Mouse (Mus musculus) midbrain, embryonic 13.5 days (tissue): ENCODE measurements around the gene Ncmap. TPM values are rescaled to one million over a fixed set of nuclear protein-coding genes. Genes with fewer than 3 reads are reported as not detected.
A peak's percentile ranks its signal among the peaks of the same experiment; 100 is the strongest.

ENCODE experiments used
- ATAC-seq: fragments of 200-750 bp; cut with Nextera tagmentation; 2 replicates; pipeline ENCODE4 v1.8.0; 2017; ENCODE audit warnings: mild to moderate bottlenecking, moderate TSS enrichment, moderate library complexity
- H3K27ac ChIP-seq: fragments of 300-500 bp; sonication (generic); 2 replicates; pipeline ENCODE4 v1.5.1; 2015; ENCODE audit warnings: inconsistent platforms, mild to moderate bottlenecking, moderate library complexity
- H3K27me3 ChIP-seq: fragments of 300-500 bp; sonication (generic); 2 replicates; pipeline ENCODE4 v1.6.1; 2015; ENCODE audit warnings: mild to moderate bottlenecking, inconsistent platforms
- H3K36me3 ChIP-seq: fragments of 300-500 bp; sonication (generic); 2 replicates; pipeline ENCODE4 v1.6.1; 2015; ENCODE audit warnings: mild to moderate bottlenecking, inconsistent platforms
- H3K4me1 ChIP-seq: fragments of 300-500 bp; sonication (generic); replicated peaks from 2 replicates; pipeline ENCODE4 v1.6.1; 2015; ENCODE audit warnings: inconsistent platforms
- H3K4me2 ChIP-seq: fragments of 300-500 bp; sonication (generic); replicated peaks from 2 replicates; pipeline ENCODE4 v1.6.1; 2015; ENCODE audit warnings: moderate library complexity, mild to moderate bottlenecking, inconsistent platforms
- H3K4me3 ChIP-seq: fragments of 300-500 bp; sonication (generic); replicated peaks from 2 replicates; pipeline ENCODE4 v1.5.1; 2015; ENCODE audit warnings: mild to moderate bottlenecking, inconsistent platforms
- H3K9ac ChIP-seq: fragments of 300-500 bp; sonication (generic); replicated peaks from 2 replicates; pipeline ENCODE4 v1.6.1; 2015; ENCODE audit warnings: mild to moderate bottlenecking, inconsistent platforms
- H3K9me3 ChIP-seq: fragments of 300-500 bp; sonication (generic); 2 replicates; pipeline ENCODE4 v1.6.1; 2016; ENCODE audit warnings: mild to moderate bottlenecking, inconsistent platforms
- WGBS: fragments of 180-500 bp; shearing (Covaris S2); methylation state at CpG from one replicate; pipeline ENCODE4 v1.1.7; 2015; 5-methylcytosine and 5-hydroxymethylcytosine counted together
- polyA plus RNA-seq: library from polyadenylated mRNA; unstranded; fragments of >200 nt; fragmentation: Nextera tagmentation; extraction: Ambion mirVana; gene quantifications from 2 replicates; pipeline ENCODE4 v1.2.1, GENCODE M21; 2015

Ncmap gene
- polyA plus RNA-seq, 1 experiment from 2014 or later = 0.93 TPM

DNA sequence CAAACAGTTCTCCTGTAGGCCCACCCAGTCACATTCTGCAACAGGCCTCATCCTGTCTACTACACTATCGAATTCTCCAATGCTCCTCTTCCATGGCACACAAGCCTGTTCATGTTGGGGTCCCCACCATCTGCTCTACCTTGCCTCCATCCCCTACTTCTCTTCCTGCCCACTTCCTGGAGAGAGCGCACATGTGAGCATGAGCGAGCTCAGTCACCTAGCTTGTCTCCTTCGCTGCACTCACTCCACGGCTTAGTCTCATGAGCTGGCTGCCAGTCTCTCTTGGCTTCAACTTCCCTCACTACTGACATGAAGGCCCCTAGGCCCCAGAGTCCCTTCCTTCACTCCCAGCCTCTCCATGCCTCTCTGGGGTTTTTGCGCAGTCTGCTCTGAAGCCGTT lies 28.6 kb upstream of the Ncmap start:
- no peak overlapping the region for H3K4me3 ChIP-seq
- no peak overlapping the region for H3K9ac ChIP-seq
- peaks cover 18% of the 10 kb centered on the region for H3K36me3 ChIP-seq
- H3K27me3 ChIP-seq = no peaks in the 10 kb centered on the region
- H3K4me2 ChIP-seq = no peak overlapping the region
- WGBS = 93% methylated on average over 7 of the region's 7 CpGs
- H3K9me3 ChIP-seq = no peaks in the 10 kb centered on the region
- no peaks in the 10 kb centered on the region for H3K4me1 ChIP-seq
- no peak for ATAC-seq
- no peak overlapping the region for H3K27ac ChIP-seq

DNA sequence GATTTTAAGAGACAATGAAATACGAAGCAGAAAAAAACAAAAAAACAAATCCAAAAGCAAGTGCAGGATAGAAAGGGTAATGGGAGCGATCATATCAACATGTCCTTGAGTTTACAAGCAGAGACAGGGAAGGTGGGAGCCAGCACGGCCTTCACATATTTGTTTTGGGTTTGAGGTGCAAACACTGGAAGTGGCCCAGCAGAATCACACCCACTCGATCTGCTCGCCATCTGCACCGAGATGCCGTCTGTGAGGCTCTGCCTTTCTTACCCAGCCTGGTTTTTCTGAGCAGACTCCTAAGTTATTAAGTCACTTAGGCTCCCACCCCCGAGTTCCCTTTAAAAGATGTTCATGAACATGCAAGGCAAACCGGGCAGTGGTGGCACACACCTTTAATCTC lies 27.6 kb upstream of the Ncmap start:
- Histone ChIP-seq H3K4me2 (no peak overlapping the region), H3K4me3 (no peak overlapping the region), H3K9ac (no peak overlapping the region), H3K27me3 (no peaks in the 10 kb centered on the region), H3K4me1 (no peaks in the 10 kb centered on the region), H3K27ac (no peak overlapping the region), H3K9me3 (no peaks in the 10 kb centered on the region), H3K36me3 (peaks cover 18% of the 10 kb centered on the region)
- 92% methylated on average over 9 of the region's 9 CpGs for WGBS
- ATAC-seq = no peak

DNA sequence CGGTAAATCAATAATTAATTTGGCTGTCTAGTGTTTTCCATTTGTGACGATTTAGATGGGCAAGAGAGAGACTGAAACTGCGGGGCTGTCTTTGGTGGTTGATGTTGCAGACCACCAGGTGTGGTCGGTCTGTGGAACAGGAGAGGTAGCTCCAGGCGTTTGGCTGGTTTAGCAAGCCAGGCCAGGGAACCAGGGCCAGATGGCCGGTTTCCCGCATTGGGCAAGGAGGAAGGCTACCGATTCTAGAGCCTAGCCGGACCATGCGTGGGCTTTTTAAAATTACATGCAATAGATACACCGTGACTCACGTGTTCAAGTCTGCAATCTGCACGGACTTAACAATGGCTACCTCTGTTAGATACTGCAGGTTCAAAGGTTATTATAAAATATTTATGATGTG lies 22.9 kb upstream of the Ncmap start:
- no peak overlapping the region for H3K27ac ChIP-seq
- H3K4me2 ChIP-seq = no peak overlapping the region
- H3K4me1 ChIP-seq = no peaks in the 10 kb centered on the region
- H3K4me3 ChIP-seq = no peak overlapping the region
- no peaks in the 10 kb centered on the region for H3K27me3 ChIP-seq
- no peaks in the 10 kb centered on the region for H3K9me3 ChIP-seq
- WGBS = 96% methylated on average over 13 of the region's 13 CpGs
- ATAC-seq = no peak
- no peak overlapping the region for H3K9ac ChIP-seq
- peaks cover 54% of the 10 kb centered on the region for H3K36me3 ChIP-seq

DNA sequence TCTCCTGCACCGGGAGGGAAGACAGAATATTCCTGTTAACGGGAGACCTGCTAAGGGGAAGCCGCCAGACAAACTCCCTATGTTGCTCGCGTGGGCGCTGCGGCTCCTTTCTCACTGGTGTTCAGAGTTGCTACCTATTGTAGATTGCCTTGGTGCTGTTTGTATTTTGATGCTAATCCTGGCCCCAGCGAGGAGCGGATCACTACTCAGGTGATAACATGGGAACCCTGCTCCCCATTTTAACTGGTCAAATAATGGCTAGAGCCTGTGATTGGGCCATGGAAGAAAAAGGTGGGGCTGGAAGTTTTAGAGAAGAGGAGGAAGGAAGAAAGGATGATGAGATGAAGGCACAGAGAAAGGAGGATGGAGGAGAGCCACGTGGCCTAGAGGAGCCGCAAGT lies 22.4 kb upstream of the Ncmap start:
- Histone ChIP-seq H3K36me3 (peaks cover 58% of the 10 kb centered on the region), H3K9me3 (no peaks in the 10 kb centered on the region), H3K4me3 (no peak overlapping the region), H3K9ac (no peak overlapping the region), H3K4me2 (no peak overlapping the region), H3K4me1 (no peaks in the 10 kb centered on the region), H3K27ac (no peak overlapping the region), H3K27me3 (no peaks in the 10 kb centered on the region)
- ATAC-seq = no peak
- WGBS = 85% methylated on average over 11 of the region's 11 CpGs

DNA sequence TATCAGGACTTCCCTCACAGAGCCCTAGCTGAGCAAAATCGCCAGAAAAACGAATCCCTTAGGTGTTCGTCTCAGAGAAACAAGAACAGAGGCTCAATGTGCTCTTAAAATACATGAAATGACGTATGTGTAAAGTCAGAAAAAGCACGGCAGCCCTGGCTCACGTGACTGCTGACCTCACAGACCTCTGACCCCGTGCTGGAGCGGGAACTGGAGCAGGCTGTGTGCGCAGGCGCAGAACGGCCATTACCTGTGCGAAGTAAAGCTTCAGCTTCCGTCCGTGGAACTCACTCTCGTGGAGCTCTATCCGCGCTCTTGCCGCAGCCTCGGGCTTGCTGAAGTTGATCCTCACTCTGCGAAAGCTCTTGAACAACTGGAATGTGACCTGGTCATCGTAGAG lies 22.0 kb upstream of the Ncmap start:
- WGBS = 90% methylated on average over 21 of the region's 21 CpGs
- no peak overlapping the region for H3K4me3 ChIP-seq

DNA sequence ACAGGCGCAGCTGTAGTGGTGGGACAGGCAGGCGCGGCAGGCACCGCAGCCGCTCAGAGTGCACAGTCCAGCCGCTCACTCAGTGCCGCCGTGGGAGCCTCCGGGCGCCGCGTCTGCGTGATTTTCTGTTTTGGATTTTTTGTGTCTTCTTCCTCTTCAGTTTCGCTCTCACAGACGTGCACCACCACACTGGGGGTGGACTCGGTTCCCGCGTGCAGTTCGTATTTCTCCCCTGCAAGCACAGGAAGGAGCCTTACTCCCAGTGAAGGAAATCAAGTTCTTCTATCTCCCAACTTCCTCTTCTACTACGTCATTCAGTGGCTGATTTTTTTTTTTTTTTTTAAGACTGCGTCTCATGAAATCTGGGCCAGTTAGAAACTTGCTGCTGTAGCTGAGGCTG lies 18.3 kb upstream of the Ncmap start:
- WGBS = 93% methylated on average over 21 of the region's 21 CpGs
- H3K27me3 ChIP-seq = no peaks in the 10 kb centered on the region
- no peak overlapping the region for H3K9ac ChIP-seq
- no peaks in the 10 kb centered on the region for H3K9me3 ChIP-seq
- H3K36me3 ChIP-seq = peaks cover 66% of the 10 kb centered on the region
- H3K4me1 ChIP-seq = no peaks in the 10 kb centered on the region
- no peak overlapping the region for H3K27ac ChIP-seq
- ATAC-seq = no peak
- H3K4me2 ChIP-seq = no peak overlapping the region
- H3K4me3 ChIP-seq = no peak overlapping the region

More for the DNA sequence above, 22.0 kb upstream of the Ncmap start:
- Histone ChIP-seq H3K9ac (no peak overlapping the region), H3K4me2 (no peak overlapping the region), H3K4me1 (no peaks in the 10 kb centered on the region), H3K27me3 (no peaks in the 10 kb centered on the region), H3K36me3 (peaks cover 60% of the 10 kb centered on the region), H3K9me3 (no peaks in the 10 kb centered on the region), H3K27ac (no peak overlapping the region)
- ATAC-seq = no peak

DNA sequence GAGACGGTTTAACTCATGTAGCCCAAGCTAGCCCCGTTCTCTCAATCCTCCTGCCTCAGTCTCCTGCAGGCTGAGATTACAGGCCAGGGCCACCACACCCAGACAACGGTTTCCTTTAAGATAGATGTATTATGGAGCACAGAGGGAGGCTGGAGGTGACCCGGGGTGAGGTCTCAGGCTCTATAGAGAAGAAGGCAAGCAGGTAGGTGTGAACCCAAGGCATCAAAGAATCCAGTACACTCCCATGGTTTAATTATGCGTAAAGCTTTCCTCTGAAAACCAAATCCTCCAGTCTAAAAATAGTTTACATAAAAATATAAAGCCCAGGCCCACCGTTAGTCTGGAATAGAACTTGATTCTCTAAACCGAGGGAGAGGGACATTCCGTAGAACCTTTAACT lies 15.5 kb upstream of the Ncmap start:
- Histone ChIP-seq H3K4me2 (no peak overlapping the region), H3K4me3 (no peak overlapping the region), H3K9ac (no peak overlapping the region), H3K4me1 (no peaks in the 10 kb centered on the region), H3K27me3 (no peaks in the 10 kb centered on the region), H3K27ac (no peak overlapping the region), H3K9me3 (no peaks in the 10 kb centered on the region), H3K36me3 (peaks cover 53% of the 10 kb centered on the region)
- no peak for ATAC-seq
- 88% methylated on average over 8 of the region's 8 CpGs for WGBS

DNA sequence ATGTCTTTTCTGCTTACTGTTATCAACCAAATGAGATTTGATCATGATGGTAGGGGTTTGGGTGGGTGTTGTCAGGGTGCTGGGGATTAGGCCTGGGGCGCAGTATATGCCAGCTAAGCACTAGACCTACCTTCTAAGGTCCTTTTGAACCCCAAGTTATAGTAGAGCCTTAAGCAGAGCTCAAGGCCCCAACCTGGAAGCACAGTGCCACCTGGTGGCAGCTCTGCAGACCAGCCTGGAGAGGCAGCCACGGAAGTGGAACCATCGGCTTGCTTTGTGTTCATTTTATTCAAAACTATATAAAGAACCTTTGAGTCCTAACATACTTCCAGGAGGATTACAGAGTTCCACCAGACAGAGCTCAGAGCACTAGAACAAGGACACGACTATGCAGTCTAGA lies 13.6 kb upstream of the Ncmap start:
- 38% methylated on average over 4 of the region's 4 CpGs for WGBS
- H3K9me3 ChIP-seq = no peaks in the 10 kb centered on the region

DNA sequence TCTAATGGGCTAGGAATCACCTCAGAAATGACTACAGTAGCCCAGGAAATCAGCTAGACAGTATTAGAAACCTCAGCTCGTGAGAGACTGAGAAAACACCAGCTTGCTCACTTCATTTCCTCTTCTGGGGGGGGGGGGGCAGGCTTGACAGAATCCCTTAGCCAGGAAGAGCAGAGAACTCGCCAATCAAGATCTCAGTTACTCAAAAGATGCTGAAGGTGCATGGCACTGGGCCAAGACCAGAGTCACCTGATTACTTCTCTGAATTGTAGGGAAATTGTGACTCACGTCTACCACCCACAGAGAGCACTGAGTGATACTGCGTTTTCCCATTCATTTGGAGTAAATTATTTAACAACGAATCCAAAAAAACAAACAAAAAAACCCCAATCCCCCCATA lies 8.2 kb upstream of the Ncmap start:
- Histone ChIP-seq H3K9me3 (no peaks in the 10 kb centered on the region), H3K27me3 (no peaks in the 10 kb centered on the region), H3K27ac (no peak overlapping the region), H3K4me2 (no peak overlapping the region), H3K4me1 (0 out of 2 replicates have a peak, but pooled peaks cover 3% of the 10 kb centered on the region), H3K4me3 (no peak overlapping the region), H3K9ac (no peak overlapping the region), H3K36me3 (0 out of 2 replicates have a peak, but pooled peaks cover 3% of the 10 kb centered on the region)
- WGBS = 68% methylated on average over 5 of the region's 5 CpGs
- no peak for ATAC-seq

More for the DNA sequence above, 13.6 kb upstream of the Ncmap start:
- H3K4me3 ChIP-seq = no peak overlapping the region
- H3K4me2 ChIP-seq = no peak overlapping the region
- peaks cover 39% of the 10 kb centered on the region for H3K36me3 ChIP-seq
- H3K4me1 ChIP-seq = no peaks in the 10 kb centered on the region
- H3K9ac ChIP-seq = no peak overlapping the region
- H3K27ac ChIP-seq = no peak overlapping the region
- ATAC-seq = no peak
- no peaks in the 10 kb centered on the region for H3K27me3 ChIP-seq

DNA sequence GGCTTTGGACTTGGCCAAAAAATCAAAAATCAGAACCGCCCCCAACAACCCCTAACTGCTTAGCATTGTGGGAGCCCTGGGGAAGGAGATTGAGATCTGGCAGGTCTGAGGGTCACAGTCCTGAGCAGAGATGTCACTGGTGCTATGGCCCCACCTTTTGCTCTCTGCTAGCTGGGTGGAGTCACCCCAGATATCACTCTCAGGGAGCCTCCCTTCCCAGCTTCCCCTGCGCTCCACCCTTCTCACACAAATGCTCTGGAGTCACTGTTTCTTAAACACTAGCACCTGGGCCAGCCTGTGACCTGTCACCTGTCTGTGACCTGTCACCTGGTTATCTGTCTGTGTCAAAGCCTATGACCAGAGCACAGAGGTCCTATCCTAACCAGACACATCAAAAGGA lies 6.9 kb upstream of the Ncmap start:
- 0 out of 2 replicates have a peak, but pooled peaks cover 3% of the 10 kb centered on the region for H3K4me1 ChIP-seq
- no peaks in the 10 kb centered on the region for H3K36me3 ChIP-seq
- no peak overlapping the region for H3K27ac ChIP-seq
- no peak overlapping the region for H3K4me3 ChIP-seq
- H3K9me3 ChIP-seq = no peaks in the 10 kb centered on the region
- 93% methylated on average over 2 of the region's 2 CpGs for whole genome bisulfite sequencing
- no peak for ATAC-seq
- no peak overlapping the region for H3K9ac ChIP-seq
- no peak overlapping the region for H3K4me2 ChIP-seq
- no peaks in the 10 kb centered on the region for H3K27me3 ChIP-seq

DNA sequence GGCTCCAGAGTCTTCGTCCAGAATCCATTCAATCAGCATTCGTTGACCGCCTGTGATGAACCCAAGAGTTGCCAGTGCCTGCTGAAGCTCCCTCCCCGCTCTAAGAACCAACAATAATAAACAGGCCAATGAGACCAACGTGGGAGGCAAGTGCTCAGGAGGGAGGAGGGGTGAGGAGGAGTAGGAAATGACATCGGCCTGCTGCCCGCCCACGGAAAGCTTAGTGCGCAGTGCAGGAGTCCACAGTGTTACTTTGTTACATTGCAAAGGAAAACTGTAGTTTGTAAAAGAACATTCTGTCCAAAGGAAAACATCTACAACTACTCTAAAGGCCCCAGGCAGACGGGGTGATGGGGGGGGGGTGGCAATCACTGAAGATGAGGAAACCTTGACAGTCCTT lies 6.0 kb upstream of the Ncmap start:
- Histone ChIP-seq H3K4me3 (no peak overlapping the region), H3K9ac (no peak overlapping the region), H3K27me3 (peaks cover 7% of the 10 kb centered on the region), H3K4me2 (no peak overlapping the region), H3K27ac (no peak overlapping the region), H3K9me3 (no peaks in the 10 kb centered on the region), H3K4me1 (0 out of 2 replicates have a peak, but pooled peaks cover 3% of the 10 kb centered on the region), H3K36me3 (no peaks in the 10 kb centered on the region)
- WGBS = 82% methylated on average over 10 of the region's 10 CpGs
- ATAC-seq = no peak

DNA sequence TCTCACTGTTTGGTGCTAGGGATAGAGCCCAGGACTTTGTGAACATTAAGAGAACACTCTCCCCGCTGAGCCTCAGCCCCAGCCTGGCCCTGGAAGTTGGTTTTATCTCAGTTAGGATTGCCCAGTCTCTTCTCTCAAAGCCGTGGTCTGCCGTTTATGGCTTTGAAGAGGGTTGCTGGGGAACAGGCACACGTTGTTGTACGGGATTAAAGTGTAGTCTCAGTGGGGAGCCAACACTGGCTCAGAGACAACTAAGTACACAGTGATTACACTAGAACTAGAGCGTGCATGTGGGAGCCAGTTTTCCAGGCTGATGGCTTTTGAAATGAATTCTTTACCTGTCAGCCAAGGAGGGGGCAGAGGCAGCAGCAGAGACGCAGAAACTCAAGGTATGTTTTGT lies 3.9 kb upstream of the Ncmap start:
- ATAC-seq = no peak
- Histone ChIP-seq H3K27ac (no peak overlapping the region), H3K4me3 (no peak overlapping the region), H3K27me3 (peaks cover 28% of the 10 kb centered on the region), H3K4me2 (no peak overlapping the region), H3K9me3 (no peaks in the 10 kb centered on the region), H3K4me1 (peaks cover 14% of the 10 kb centered on the region), H3K36me3 (no peaks in the 10 kb centered on the region), H3K9ac (no peak overlapping the region)
- WGBS = 18% methylated on average over 7 of the region's 7 CpGs

DNA sequence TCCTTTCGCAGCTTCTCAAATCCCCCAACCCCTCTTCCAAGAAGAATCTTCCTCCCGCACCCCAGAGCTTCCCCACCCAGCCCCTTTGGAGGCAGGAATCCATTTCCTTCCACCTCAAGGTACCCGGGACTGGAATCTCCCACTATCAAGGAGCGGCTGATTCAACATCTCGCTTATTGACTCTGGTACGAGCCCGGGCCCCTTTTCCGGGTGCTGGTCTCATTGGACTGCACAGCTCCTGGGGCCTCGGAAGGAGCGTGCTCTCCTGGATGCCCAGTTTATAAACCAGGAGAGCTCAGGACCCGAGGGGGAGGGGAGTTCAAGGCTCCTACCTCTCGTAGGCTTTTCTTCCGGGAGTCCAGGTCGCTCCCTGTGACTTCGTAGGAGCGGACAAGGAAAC lies 476 bp downstream of the Ncmap start:
- H3K4me2 ChIP-seq = peak overlapping the region; percentile 59
- 4% methylated on average over 16 of the region's 16 CpGs for WGBS
- no peaks in the 10 kb centered on the region for H3K9me3 ChIP-seq
- peaks cover 39% of the 10 kb centered on the region for H3K27me3 ChIP-seq
- no peak for ATAC-seq
- peak overlapping the region; percentile 36 for H3K4me3 ChIP-seq
- H3K36me3 ChIP-seq = no peaks in the 10 kb centered on the region
- H3K9ac ChIP-seq = peak overlapping the region; percentile 57
- H3K4me1 ChIP-seq = peaks cover 14% of the 10 kb centered on the region
- no peak overlapping the region for H3K27ac ChIP-seq
